Mouse (Mus musculus): Measurements from ENCODE around the gene Amigo2. TPM values are rescaled to one million over a fixed set of nuclear protein-coding genes. Genes with fewer than 3 reads are reported as not detected.
"Not testable (repeated sequence)": the region's sequence is repeated elsewhere in the genome, so short reads cannot be mapped to it uniquely, and the experiment has no call there.

Gene Amigo2
- total RNA-seq, 1 experiment: 8.5 TPM

- H3K9ac ChIP-seq (ENCODE audit: insufficient read depth, low read depth, low read length, poor library complexity, severe bottlenecking): no peak overlapping the region
- no peaks in the 10 kb centered on the region; a peak in 1 of 4 replicates for H3K4me1 ChIP-seq (ENCODE audit: control insufficient read depth in 2 of 2, insufficient read depth in 2 of 2, low read length in 2 of 2, poor library complexity in 1 of 2)
- H3K9me3 ChIP-seq (ENCODE audit: control insufficient read depth, insufficient read depth, low read depth, low read length): no peaks in the 10 kb centered on the region
- no peaks in the 10 kb centered on the region for H3K36me3 ChIP-seq (ENCODE audit: control insufficient read depth, insufficient read depth, low read length, poor library complexity, severe bottlenecking)
- no peak for DNase-seq (ENCODE audit: low read depth, low spot score)
- in situ Hi-C loops (cut with MboI; ENCODE audit: low sequenced_read_pairs in 2 of 2, unreplicated experiment in 2 of 2): no loop called here
- no peak overlapping the region for H3K27ac ChIP-seq (ENCODE audit: insufficient read depth, low read depth, low read length, poor library complexity, severe bottlenecking)
- no peak overlapping the region for H3K4me3 ChIP-seq (ENCODE audit: insufficient read depth in 1 of 2, low read depth in 1 of 2, low read length in 2 of 2, poor library complexity in 1 of 2, severe bottlenecking in 1 of 2)
- TF ChIP-seq ZC3H11A (IDR thresholded peaks at IDR 0.05; ENCODE audit: borderline replicate concordance, low read depth, low read length): no peak
- no peak for TF ChIP-seq CHD2 (IDR thresholded peaks at IDR 0.05; ENCODE audit: low read depth, low read length)
- no peak for TF ChIP-seq ZNF384 (IDR thresholded peaks at IDR 0.05; ENCODE audit: low read depth, low read length)
- TF ChIP-seq MAFK (IDR thresholded peaks at IDR 0.05; ENCODE audit: insufficient read depth, low read depth, low read length): no peak
- no peak for TF ChIP-seq HCFC1 (IDR thresholded peaks at IDR 0.05; ENCODE audit: borderline replicate concordance, insufficient read depth, low read length)
These were observed 34.3 kb downstream of the Amigo2 start for GRCm38 (mm10) chr15:97212501-97213477.

- H3K27ac ChIP-seq (ENCODE audit: insufficient read depth, low read depth, low read length, poor library complexity, severe bottlenecking); in situ Hi-C loops (cut with MboI; ENCODE audit: low sequenced_read_pairs in 2 of 2, unreplicated experiment in 2 of 2); H3K36me3 ChIP-seq (ENCODE audit: control insufficient read depth, insufficient read depth, low read length, poor library complexity, severe bottlenecking); H3K4me3 ChIP-seq (ENCODE audit: insufficient read depth in 1 of 2, low read depth in 1 of 2, low read length in 2 of 2, poor library complexity in 1 of 2, severe bottlenecking in 1 of 2); DNase-seq (ENCODE audit: low read depth, low spot score); H3K9ac ChIP-seq (ENCODE audit: insufficient read depth, low read depth, low read length, poor library complexity, severe bottlenecking); H3K4me1 ChIP-seq (ENCODE audit: control insufficient read depth in 2 of 2, insufficient read depth in 2 of 2, low read length in 2 of 2, poor library complexity in 1 of 2); H3K9me3 ChIP-seq (ENCODE audit: control insufficient read depth, insufficient read depth, low read depth, low read length): not testable (repeated sequence)
- TF ChIP-seq MAFK (IDR thresholded peaks at IDR 0.05; ENCODE audit: insufficient read depth, low read depth, low read length): peak; percentile 70
These were observed 37.3 kb downstream of the Amigo2 start for GRCm38 (mm10) chr15:97209754-97210153.

- TF ChIP-seq ZC3H11A (IDR thresholded peaks at IDR 0.05; ENCODE audit: borderline replicate concordance, low read depth, low read length) (no peak), MAFK (IDR thresholded peaks at IDR 0.05; ENCODE audit: insufficient read depth, low read depth, low read length) (no peak), CHD2 (IDR thresholded peaks at IDR 0.05; ENCODE audit: low read depth, low read length) (peak; percentile 64; the same call in 1 of the 2 replicates), HCFC1 (IDR thresholded peaks at IDR 0.05; ENCODE audit: borderline replicate concordance, insufficient read depth, low read length) (no peak), ZNF384 (IDR thresholded peaks at IDR 0.05; ENCODE audit: low read depth, low read length) (peak; percentile 54; the same call in 1 of the 2 replicates)
- no peaks in the 10 kb centered on the region for H3K4me1 ChIP-seq (ENCODE audit: control insufficient read depth in 2 of 2, insufficient read depth in 2 of 2, low read length in 2 of 2, poor library complexity in 1 of 2)
These were observed 40.6 kb downstream of the Amigo2 start for GRCm38 (mm10) chr15:97206506-97206905.

GRCm38 (mm10) chr15:97205776-97206175 lies 41.3 kb downstream of the Amigo2 start:
- Histone ChIP-seq H3K4me3 (ENCODE audit: insufficient read depth in 1 of 2, low read depth in 1 of 2, low read length in 2 of 2, poor library complexity in 1 of 2, severe bottlenecking in 1 of 2) (peak overlapping the region in 1 of 2 experiments; percentile 54; a peak in 3 of 4 replicates), H3K27ac (ENCODE audit: insufficient read depth, low read depth, low read length, poor library complexity, severe bottlenecking) (no peak overlapping the region), H3K4me1 (ENCODE audit: control insufficient read depth in 2 of 2, insufficient read depth in 2 of 2, low read length in 2 of 2, poor library complexity in 1 of 2) (no peaks in the 10 kb centered on the region), H3K36me3 (ENCODE audit: control insufficient read depth, insufficient read depth, low read length, poor library complexity, severe bottlenecking) (no peaks in the 10 kb centered on the region), H3K9ac (ENCODE audit: insufficient read depth, low read depth, low read length, poor library complexity, severe bottlenecking) (no peak overlapping the region; the same call in 1 of the 2 replicates), H3K9me3 (ENCODE audit: control insufficient read depth, insufficient read depth, low read depth, low read length) (no peaks in the 10 kb centered on the region)
- in situ Hi-C loops (cut with MboI; ENCODE audit: low sequenced_read_pairs in 2 of 2, unreplicated experiment in 2 of 2): no loop called here
- DNase-seq (ENCODE audit: low read depth, low spot score): no peak
- no peak for TF ChIP-seq HCFC1 (IDR thresholded peaks at IDR 0.05; ENCODE audit: borderline replicate concordance, insufficient read depth, low read length)
- no peak for TF ChIP-seq MAFK (IDR thresholded peaks at IDR 0.05; ENCODE audit: insufficient read depth, low read depth, low read length)
- TF ChIP-seq ZC3H11A (IDR thresholded peaks at IDR 0.05; ENCODE audit: borderline replicate concordance, low read depth, low read length): no peak
- TF ChIP-seq ZNF384 (IDR thresholded peaks at IDR 0.05; ENCODE audit: low read depth, low read length): no peak
- TF ChIP-seq CHD2 (IDR thresholded peaks at IDR 0.05; ENCODE audit: low read depth, low read length): no peak

More at GRCm38 (mm10) chr15:97206506-97206905, 40.6 kb downstream of the Amigo2 start:
- DNase-seq (ENCODE audit: low read depth, low spot score): peak; percentile 11
- in situ Hi-C loops (cut with MboI; ENCODE audit: low sequenced_read_pairs in 2 of 2, unreplicated experiment in 2 of 2): no loop called here
- H3K36me3 ChIP-seq (ENCODE audit: control insufficient read depth, insufficient read depth, low read length, poor library complexity, severe bottlenecking): no peaks in the 10 kb centered on the region
- H3K27ac ChIP-seq (ENCODE audit: insufficient read depth, low read depth, low read length, poor library complexity, severe bottlenecking): no peak overlapping the region
- no peaks in the 10 kb centered on the region for H3K9me3 ChIP-seq (ENCODE audit: control insufficient read depth, insufficient read depth, low read depth, low read length)
- H3K9ac ChIP-seq (ENCODE audit: insufficient read depth, low read depth, low read length, poor library complexity, severe bottlenecking): no peak overlapping the region
- H3K4me3 ChIP-seq (ENCODE audit: insufficient read depth in 1 of 2, low read depth in 1 of 2, low read length in 2 of 2, poor library complexity in 1 of 2, severe bottlenecking in 1 of 2): peak overlapping the region in 1 of 2 experiments; percentile 54; a peak in 3 of 4 replicates

Data from ES-E14 (cell line).